Mouse (Mus musculus) hindbrain, postnatal 0 days (tissue): ENCODE results near the gene Lacc1. TPM values are rescaled to one million over a fixed set of nuclear protein-coding genes. Genes with fewer than 3 reads are reported as not detected.
"Not testable (repeated sequence)": the region's sequence is repeated elsewhere in the genome, so short reads cannot be mapped to it uniquely, and the experiment has no call there.

Experiments used
- ATAC-seq: fragments of 200-750 bp; cut with Nextera tagmentation; 2 replicates; pipeline ENCODE4 v1.8.0; 2017; ENCODE audit warnings: mild to moderate bottlenecking, moderate TSS enrichment, moderate library complexity
- DNase-seq: peaks from one replicate; pipeline ENCODE4 v3.0.0-alpha.2; 2015; ENCODE audit warnings: low spot score
- H3K27ac ChIP-seq: fragments of 300-500 bp; sonication (generic); 2 replicates; pipeline ENCODE4 v1.5.1; 2014; ENCODE audit warnings: mild to moderate bottlenecking
- H3K27me3 ChIP-seq: fragments of 300-500 bp; sonication (generic); 2 replicates; pipeline ENCODE4 v1.6.1; 2014; ENCODE audit warnings: low read length, mixed read lengths; ENCODE audit not compliant: insufficient read depth
- H3K36me3 ChIP-seq: fragments of 300-500 bp; sonication (generic); 2 replicates; pipeline ENCODE4 v1.6.1; 2014; ENCODE audit warnings: low read length, mixed read lengths; ENCODE audit not compliant: insufficient read depth
- H3K4me1 ChIP-seq: fragments of 300-500 bp; sonication (generic); 2 replicates; pipeline ENCODE4 v1.6.1; 2014; ENCODE audit warnings: antibody characterized with exemption, low read length, mixed read lengths; ENCODE audit not compliant: insufficient read depth
- H3K4me2 ChIP-seq: fragments of 300-500 bp; sonication (generic); 2 replicates; pipeline ENCODE4 v1.6.1; 2014; ENCODE audit warnings: low read depth, mild to moderate bottlenecking, low read length, moderate library complexity, mixed read lengths
- H3K4me3 ChIP-seq: fragments of 300-500 bp; sonication (generic); 2 replicates; pipeline ENCODE4 v1.5.1; 2014; ENCODE audit warnings: low read length
- H3K9ac ChIP-seq: fragments of 300-500 bp; sonication (generic); replicated peaks from 2 replicates; pipeline ENCODE4 v1.6.1; 2014; ENCODE audit warnings: mild to moderate bottlenecking, low read length, moderate library complexity, mixed read lengths
- H3K9me3 ChIP-seq: fragments of 300-500 bp; sonication (generic); 2 replicates; pipeline ENCODE4 v1.6.1; 2016; ENCODE audit warnings: low read length, mixed read lengths
- CTCF ChIP-seq: IDR thresholded peaks from 2 replicates; pipeline ENCODE4 v1.5.1; 2016; ENCODE audit warnings: antibody characterized with exemption, control low read depth, low read depth
- WGBS: fragments of 180-500 bp; shearing (Covaris S2); extraction: QIAGEN DNeasy Blood & Tissue Kit; methylation state at CpG from one replicate; pipeline ENCODE4 v1.1.7; 2014; 5-methylcytosine and 5-hydroxymethylcytosine counted together
- polyA plus RNA-seq: library from polyadenylated mRNA; unstranded; fragments of >200 nt; fragmentation: Nextera tagmentation; extraction: Ambion mirVana; gene quantifications from 2 replicates; pipeline ENCODE4 v1.2.1, GENCODE M21; 2015
- total RNA-seq: library from RNA; depleted of rRNA; stranded (reverse); fragments of >200 nt; gene quantifications from 2 replicates; pipeline ENCODE4 v1.2.3, GENCODE M21; 2014

The Lacc1 gene
- total and polyA plus RNA-seq, 2 experiments from 2014 or later, result 3.2 to 3.6 TPM

GRCm38 (mm10) chr14:77011804-77012203 is 24.9 kb downstream of the Lacc1 start:
- 4% methylated on average over 3 of the region's 3 CpGs for WGBS
- no peak overlapping the region for H3K9ac ChIP-seq
- H3K27me3 ChIP-seq, result no peaks in the 10 kb centered on the region
- H3K4me2 ChIP-seq, result no peak overlapping the region
- H3K4me3 ChIP-seq, result no peak overlapping the region
- peak; percentile 91 for TF ChIP-seq CTCF
- H3K4me1 ChIP-seq, result no peaks in the 10 kb centered on the region
- peak; percentile 89 for DNase-seq
- no peaks in the 10 kb centered on the region for H3K9me3 ChIP-seq
- H3K27ac ChIP-seq, result no peak overlapping the region
- no peaks in the 10 kb centered on the region for H3K36me3 ChIP-seq
- peak; percentile 80 for ATAC-seq

- Histone ChIP-seq H3K4me3 (no peak overlapping the region), H3K4me1 (no peaks in the 10 kb centered on the region; the same call in 1 of the 2 replicates), H3K4me2 (no peak overlapping the region), H3K27me3 (no peaks in the 10 kb centered on the region), H3K36me3 (no peaks in the 10 kb centered on the region), H3K9ac (no peak overlapping the region), H3K9me3 (no peaks in the 10 kb centered on the region), H3K27ac (no peak overlapping the region)
- peak; percentile 82 for ATAC-seq
- WGBS, result 16% methylated on average over 3 of the region's 3 CpGs
- DNase-seq, result peak; percentile 91
- peak; percentile 86 for TF ChIP-seq CTCF
Measured at GRCm38 (mm10) chr14:77008238-77008637, 28.5 kb downstream of the Lacc1 start.

DNA sequence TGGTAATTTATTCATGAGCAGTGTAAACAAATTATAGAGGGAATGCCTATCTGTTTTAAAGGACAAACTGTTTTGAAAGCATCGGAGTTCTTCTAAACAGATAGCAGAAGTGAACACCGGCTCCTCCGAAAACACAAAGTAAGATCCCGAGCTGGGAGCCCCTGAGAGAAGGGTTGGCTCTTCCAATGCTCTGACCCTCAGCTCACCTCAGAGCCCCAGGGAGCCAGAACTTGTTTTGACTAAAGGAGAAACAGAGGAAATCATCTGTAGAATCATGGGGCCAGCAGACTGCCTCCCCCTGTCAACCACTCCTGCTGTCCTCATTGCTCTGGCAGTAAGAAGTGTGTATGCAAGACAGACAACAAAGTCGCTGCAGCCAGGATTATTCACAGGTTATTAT is 31.1 kb downstream of the Lacc1 start:
- WGBS, result 61% methylated on average over 5 of the region's 5 CpGs
- Histone ChIP-seq H3K4me3 (no peak overlapping the region), H3K27me3 (no peaks in the 10 kb centered on the region), H3K9ac (no peak overlapping the region), H3K9me3 (no peaks in the 10 kb centered on the region), H3K27ac (no peak overlapping the region), H3K36me3 (no peaks in the 10 kb centered on the region), H3K4me1 (no peaks in the 10 kb centered on the region; the same call in 1 of the 2 replicates), H3K4me2 (no peak overlapping the region)
- ATAC-seq (no peak), DNase-seq (no peak)
- TF ChIP-seq CTCF, result no peak

DNA sequence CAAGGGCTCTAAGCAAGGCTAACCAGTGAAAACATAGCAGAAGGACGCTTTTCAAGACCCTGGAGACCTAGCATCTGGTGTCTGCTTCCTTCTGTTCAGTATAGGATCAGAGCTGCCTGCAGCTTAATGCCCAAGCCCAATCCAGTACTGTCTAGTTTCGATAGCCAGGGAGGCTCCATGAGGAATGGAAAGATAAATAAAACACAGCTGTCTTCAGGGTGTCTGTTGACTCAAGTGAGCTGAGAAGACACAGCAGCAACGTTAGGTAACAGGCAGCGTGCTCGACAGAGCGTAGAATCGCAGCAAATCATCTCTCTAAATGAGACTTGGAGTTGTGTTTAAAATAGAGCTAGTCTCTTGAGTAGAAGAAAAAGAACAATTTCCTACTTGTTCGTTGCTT is 32.0 kb downstream of the Lacc1 start:
- TF ChIP-seq CTCF, result no peak
- ATAC-seq (no peak), DNase-seq (peak; percentile 14)
- Histone ChIP-seq H3K9me3 (no peaks in the 10 kb centered on the region), H3K4me3 (no peak overlapping the region), H3K4me2 (no peak overlapping the region), H3K36me3 (no peaks in the 10 kb centered on the region), H3K27ac (no peak overlapping the region), H3K4me1 (no peaks in the 10 kb centered on the region; the same call in 1 of the 2 replicates), H3K9ac (no peak overlapping the region), H3K27me3 (no peaks in the 10 kb centered on the region)
- WGBS, result 51% methylated on average over 8 of the region's 8 CpGs

- not testable (repeated sequence) for DNase-seq, H3K9ac ChIP-seq, H3K4me2 ChIP-seq, H3K9me3 ChIP-seq, H3K36me3 ChIP-seq, H3K4me1 ChIP-seq, H3K27ac ChIP-seq, ATAC-seq, H3K4me3 ChIP-seq, H3K27me3 ChIP-seq
- WGBS, result 86% methylated on average over 2 of the region's 2 CpGs
Measured at GRCm38 (mm10) chr14:76990351-76990750, 46.4 kb downstream of the Lacc1 start.

DNA sequence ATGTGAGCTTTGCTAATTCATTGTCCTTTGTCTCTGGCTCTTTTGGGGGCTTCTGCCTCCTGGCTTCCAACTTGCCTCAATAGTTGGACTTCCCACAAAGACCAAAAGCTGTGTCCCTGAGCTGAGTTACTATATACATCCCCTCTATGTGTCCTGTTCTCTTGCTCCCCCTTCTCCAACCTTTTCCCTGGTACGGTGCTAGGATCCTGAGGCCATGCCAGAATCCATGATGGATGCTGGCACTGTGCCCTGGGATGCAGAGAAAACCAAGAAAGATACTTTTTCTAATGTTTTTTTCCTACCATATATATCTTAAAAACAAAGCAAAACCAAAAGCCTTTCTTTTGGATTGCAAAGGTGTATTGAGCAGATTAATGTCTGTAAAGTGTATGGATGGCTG is 54.9 kb downstream of the Lacc1 start:
- Histone ChIP-seq H3K4me3 (no peak overlapping the region), H3K9me3 (no peaks in the 10 kb centered on the region), H3K36me3 (no peaks in the 10 kb centered on the region), H3K4me1 (peaks cover 6% of the 10 kb centered on the region; the same call in 1 of the 2 replicates), H3K4me2 (no peak overlapping the region), H3K27ac (no peak overlapping the region; the same call in 1 of the 2 replicates), H3K27me3 (no peaks in the 10 kb centered on the region), H3K9ac (no peak overlapping the region)
- 18% methylated on average over 1 of the region's 1 CpGs for WGBS
- ATAC-seq (no peak), DNase-seq (peak; percentile 47)
- TF ChIP-seq CTCF, result no peak

GRCm38 (mm10) chr14:76981176-76981575 is 55.5 kb downstream of the Lacc1 start:
- Histone ChIP-seq H3K27me3 (no peaks in the 10 kb centered on the region), H3K9ac (no peak overlapping the region), H3K36me3 (no peaks in the 10 kb centered on the region), H3K4me2 (no peak overlapping the region), H3K9me3 (no peaks in the 10 kb centered on the region), H3K4me1 (peaks cover 6% of the 10 kb centered on the region; the same call in 1 of the 2 replicates), H3K4me3 (no peak overlapping the region), H3K27ac (no peak overlapping the region)
- 82% methylated on average over 4 of the region's 4 CpGs for WGBS
- DNase-seq (no peak), ATAC-seq (no peak)
- no peak for TF ChIP-seq CTCF
